Mouse (Mus musculus) stomach, embryonic 16.5 days (tissue): ENCODE results near the gene Olfr875. TPM values are rescaled to one million over a fixed set of nuclear protein-coding genes. Genes with fewer than 3 reads are reported as not detected.

ENCODE experiments used
- polyA plus RNA-seq: library from polyadenylated mRNA; unstranded; fragments of >200 nt; fragmentation: Nextera tagmentation; extraction: Ambion mirVana; gene quantifications from 2 replicates; pipeline ENCODE4 v1.2.1, GENCODE M21; 2015

Olfr875 gene
- polyA plus RNA-seq, 1 experiment from 2014 or later = not detected

Other genes starting within 250 kb of the Olfr875 start
- 58.2 and 58.6 TPM in 2 replicates for gene Esam, start 243.8 kb upstream of the Olfr875 start, polyA plus RNA-seq
- gene Vsig2, start 232.6 kb upstream of the Olfr875 start, polyA plus RNA-seq = 96.0 and 120 TPM in 2 replicates
- 4.4 and 4.5 TPM in 2 replicates for gene Nrgn, start 219.0 kb upstream of the Olfr875 start, polyA plus RNA-seq
- 11.9 and 13.3 TPM in 2 replicates for gene Siae, start 216.2 kb upstream of the Olfr875 start, polyA plus RNA-seq
- gene Spa17, start 158.1 kb upstream of the Olfr875 start, polyA plus RNA-seq = 4.7 and 5.7 TPM in 2 replicates
- gene Tbrg1, start 114.5 kb upstream of the Olfr875 start, polyA plus RNA-seq = 154 and 162 TPM in 2 replicates
- gene Panx3, start 102.6 kb upstream of the Olfr875 start, polyA plus RNA-seq = not detected in 2 replicates
- gene Olfr160, start 55.6 kb upstream of the Olfr875 start, polyA plus RNA-seq = not detected in 2 replicates
- not detected in 2 replicates for gene Olfr874, start 26.8 kb upstream of the Olfr875 start, polyA plus RNA-seq
- gene Olfr876, start 31.2 kb downstream of the Olfr875 start, polyA plus RNA-seq = not detected in 2 replicates
- not detected in 2 replicates for gene Olfr877, start 82.4 kb downstream of the Olfr875 start, polyA plus RNA-seq
- gene Olfr145, start 124.9 kb downstream of the Olfr875 start, polyA plus RNA-seq = not detected in 2 replicates
- gene Olfr878, start 146.0 kb downstream of the Olfr875 start, polyA plus RNA-seq = not detected in 2 replicates
- gene Olfr881, start 220.0 kb downstream of the Olfr875 start, polyA plus RNA-seq = not detected in 2 replicates